Mouse (Mus musculus): ENCODE measurements around the gene Wdr82. TPM values are rescaled to one million over a fixed set of nuclear protein-coding genes. Genes with fewer than 3 reads are reported as not detected.

Wdr82 gene
- total and polyA plus RNA-seq, 3 experiments = 30.5 to 37.0 (median 35.1) TPM

GRCm38 (mm10) chr9:106199535-106200272 lies 29.0 kb downstream of the Wdr82 start, which contains the start of gene Ppm1m:
TSS of gene Ppm1m (minus strand) at chr9:106199746.
- intact Hi-C loops (cut with DNase I) = loop anchor here (2.0 to 5.0 kb wide), 3 partner anchors 29 to 233 kb away; partner anchors contain the start of gene Wdr82
- no peak for DNase-seq
- TF ChIP-seq POLR2A (IDR thresholded peaks at IDR 0.05; ENCODE audit: insufficient read depth, low read depth, low read length) (no peak), CTCF (IDR thresholded peaks at IDR 0.05) (no peak), EP300 (IDR thresholded peaks at IDR 0.05; ENCODE audit: insufficient read depth, low read depth, low read length) (no peak)

DNA sequence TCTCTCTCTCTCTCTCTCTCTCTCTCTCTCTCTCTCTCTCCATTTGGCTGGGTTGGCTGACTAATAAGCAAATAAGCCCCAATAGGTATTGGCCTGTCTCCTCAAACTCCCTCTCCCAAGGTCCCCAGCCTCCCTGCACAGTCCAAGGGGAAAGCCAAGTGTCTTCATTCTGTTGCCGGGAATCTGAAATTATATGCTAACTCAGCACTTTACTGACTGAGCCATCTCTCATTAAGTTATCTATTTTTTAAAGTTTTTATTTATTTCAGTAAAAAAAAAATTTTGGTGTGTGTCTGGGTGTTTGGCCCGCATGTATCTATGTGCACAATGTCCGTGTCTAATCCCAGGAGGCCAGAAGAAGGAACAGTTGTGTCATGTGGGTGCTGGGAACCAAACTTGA lies 31.2 kb downstream of the Wdr82 start:
- no peak for TF ChIP-seq CTCF (IDR thresholded peaks at IDR 0.05)
- no peak for TF ChIP-seq EP300 (IDR thresholded peaks at IDR 0.05; ENCODE audit: insufficient read depth, low read depth, low read length)
- TF ChIP-seq POLR2A (IDR thresholded peaks at IDR 0.05; ENCODE audit: insufficient read depth, low read depth, low read length) = no peak
- Histone ChIP-seq H3K9ac (ENCODE audit: low read depth, low read length) (no peak overlapping the region), H3K27ac (no peak overlapping the region), H3K79me2 (replicated peaks; ENCODE audit: control insufficient read depth, insufficient read depth, low read length) (no peaks in the 10 kb centered on the region), H3K4me1 (ENCODE audit: control insufficient read depth, insufficient read depth, low read length) (peaks cover 19% of the 10 kb centered on the region), H3K36me3 (ENCODE audit: control insufficient read depth, insufficient read depth, low read length) (no peaks in the 10 kb centered on the region), H3K4me3 (no peak overlapping the region), H3K27me3 (ENCODE audit: control insufficient read depth, insufficient read depth, low read length) (no peaks in the 10 kb centered on the region)
- intact Hi-C loops (cut with DNase I) = loop anchor here (5.0 kb wide), 1 partner anchor 230 kb away; no protein-coding TSS in a partner anchor
- WGBS = 84% methylated on average over 3 of the region's 3 CpGs
- no peak for DNase-seq

More at GRCm38 (mm10) chr9:106199535-106200272, 29.0 kb downstream of the Wdr82 start, which contains the start of gene Ppm1m:
- H3K27ac ChIP-seq = peak within 1 kb of the TSS; percentile 81
- peak within 1 kb of the TSS; percentile 66 for H3K4me3 ChIP-seq
- 58% methylated on average over 18 of the region's 18 CpGs for WGBS
- no peaks in the 10 kb centered on the region for H3K36me3 ChIP-seq (ENCODE audit: control insufficient read depth, insufficient read depth, low read length)
- no peaks in the 10 kb centered on the region for H3K79me2 ChIP-seq (replicated peaks; ENCODE audit: control insufficient read depth, insufficient read depth, low read length)
- peaks cover 13% of the 10 kb centered on the region for H3K4me1 ChIP-seq (ENCODE audit: control insufficient read depth, insufficient read depth, low read length)
- H3K9ac ChIP-seq (ENCODE audit: low read depth, low read length) = peak within 1 kb of the TSS; percentile 92
- H3K27me3 ChIP-seq (ENCODE audit: control insufficient read depth, insufficient read depth, low read length) = no peaks in the 10 kb centered on the region

GRCm38 (mm10) chr9:106202819-106203636 lies 32.3 kb downstream of the Wdr82 start, which contains the start of gene Twf2:
TSS of gene Twf2 (plus strand) at chr9:106203108.
- Histone ChIP-seq H3K36me3 (ENCODE audit: control insufficient read depth, insufficient read depth, low read length) (no peaks in the 10 kb centered on the region), H3K27me3 (ENCODE audit: control insufficient read depth, insufficient read depth, low read length) (no peaks in the 10 kb centered on the region), H3K9ac (ENCODE audit: low read depth, low read length) (peak within 1 kb of the TSS; percentile 77), H3K4me3 (peak within 1 kb of the TSS; percentile 82), H3K79me2 (replicated peaks; ENCODE audit: control insufficient read depth, insufficient read depth, low read length) (peaks cover 5% of the 10 kb centered on the region), H3K27ac (peak within 1 kb of the TSS; percentile 95), H3K4me1 (ENCODE audit: control insufficient read depth, insufficient read depth, low read length) (peaks cover 19% of the 10 kb centered on the region)
- intact Hi-C loops (cut with DNase I) = loop anchor here (5.0 kb wide), 1 partner anchor 229 kb away; no protein-coding TSS in a partner anchor
- 2% methylated on average over 39 of the region's 61 CpGs for WGBS
- TF ChIP-seq CTCF (IDR thresholded peaks at IDR 0.05) = no peak
- TF ChIP-seq POLR2A (IDR thresholded peaks at IDR 0.05; ENCODE audit: insufficient read depth, low read depth, low read length) = peak; percentile 77
- TF ChIP-seq EP300 (IDR thresholded peaks at IDR 0.05; ENCODE audit: insufficient read depth, low read depth, low read length) = 0 out of 2 replicates have a peak, but pooled peaks have one; percentile 5
- DNase-seq = peak; percentile 97 to 98

DNA sequence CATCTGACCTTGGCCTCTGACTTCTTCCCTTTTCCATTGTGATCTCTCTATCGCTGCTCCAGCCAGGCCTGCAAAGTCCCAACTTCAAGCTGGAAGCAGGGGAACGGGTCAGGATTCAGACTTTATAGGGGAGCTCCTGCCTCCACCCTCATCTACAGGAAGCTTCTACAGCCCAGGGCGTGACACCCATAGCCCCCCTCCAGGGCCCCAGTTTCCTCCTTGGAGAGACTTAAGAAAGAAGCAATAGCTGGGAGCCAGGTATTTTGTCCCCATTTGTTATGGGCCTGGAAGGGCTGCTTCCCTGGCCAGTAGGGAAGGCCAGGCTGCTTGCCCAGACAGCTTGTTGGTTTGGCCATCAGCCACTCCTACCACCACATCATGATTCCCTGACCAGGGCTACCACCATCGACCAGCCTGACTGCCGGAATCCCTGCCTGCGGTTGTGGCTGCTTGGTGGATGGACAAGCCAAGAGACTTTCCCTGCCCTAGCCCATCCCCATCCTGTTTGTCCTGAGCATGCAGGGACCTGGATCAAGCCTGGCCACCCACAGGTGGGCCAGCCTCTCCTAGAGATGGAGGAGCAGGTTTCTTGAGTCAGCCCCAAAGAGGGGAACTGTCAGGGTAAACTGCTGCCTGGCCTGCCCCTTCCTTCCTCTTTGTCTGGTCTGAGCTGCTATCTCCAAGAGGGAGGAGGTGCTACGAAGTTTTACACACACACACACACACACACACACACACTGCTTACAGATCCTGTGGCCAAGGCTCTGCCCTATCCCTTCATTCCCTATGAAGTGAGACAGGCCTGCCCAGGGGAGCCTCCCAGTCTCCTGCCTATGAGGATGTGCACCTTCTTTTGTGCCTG lies 33.5 kb downstream of the Wdr82 start:
- H3K4me3 ChIP-seq = peak overlapping the region; percentile 82
- H3K4me1 ChIP-seq (ENCODE audit: control insufficient read depth, insufficient read depth, low read length) = peaks cover 17% of the 10 kb centered on the region
- H3K27me3 ChIP-seq (ENCODE audit: control insufficient read depth, insufficient read depth, low read length) = no peaks in the 10 kb centered on the region
- peak overlapping the region; percentile 95 for H3K27ac ChIP-seq
- WGBS = 31% methylated on average over 7 of the region's 7 CpGs
- peaks cover 5% of the 10 kb centered on the region for H3K79me2 ChIP-seq (replicated peaks; ENCODE audit: control insufficient read depth, insufficient read depth, low read length)
- H3K9ac ChIP-seq (ENCODE audit: low read depth, low read length) = peak overlapping the region; percentile 37; the same call in 1 of the 2 replicates
- intact Hi-C loops (cut with DNase I) = loop anchor here (5.0 kb wide), 1 partner anchor 228 kb away; no protein-coding TSS in a partner anchor
- no peaks in the 10 kb centered on the region for H3K36me3 ChIP-seq (ENCODE audit: control insufficient read depth, insufficient read depth, low read length)
- TF ChIP-seq CTCF (IDR thresholded peaks at IDR 0.05) (no peak), POLR2A (IDR thresholded peaks at IDR 0.05; ENCODE audit: insufficient read depth, low read depth, low read length) (no peak), EP300 (IDR thresholded peaks at IDR 0.05; ENCODE audit: insufficient read depth, low read depth, low read length) (no peak)
- DNase-seq = peak in 1 of 2 experiments; percentile 51

DNA sequence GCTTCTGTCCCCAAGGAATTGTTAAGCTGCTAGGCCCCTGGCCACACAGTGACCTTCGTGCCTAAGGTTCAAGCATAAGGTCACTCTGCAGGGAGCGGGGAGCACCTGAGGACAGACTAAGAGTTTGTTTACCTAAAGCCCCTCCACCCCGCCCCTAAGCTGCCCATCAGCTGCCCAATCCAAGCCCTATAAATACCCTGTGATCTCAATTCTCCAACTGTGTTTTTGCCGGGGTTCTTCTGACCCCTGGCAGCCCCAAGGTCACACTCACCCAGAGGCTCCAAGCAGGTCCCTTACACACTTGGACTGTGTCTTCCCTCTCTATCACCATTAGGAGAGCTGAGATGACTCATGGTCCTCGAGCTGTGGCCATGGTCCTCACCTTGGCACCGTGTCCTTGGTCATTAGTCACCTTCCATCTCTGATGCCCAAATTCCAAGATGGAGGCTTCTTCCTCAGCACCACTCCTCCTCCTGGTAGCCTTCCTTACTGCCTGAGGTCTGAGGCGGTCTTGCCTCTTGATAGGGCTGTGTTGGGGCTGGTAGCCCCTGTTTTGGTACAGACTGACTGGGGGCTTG lies 35.1 kb downstream of the Wdr82 start:
- peaks cover 15% of the 10 kb centered on the region for H3K4me1 ChIP-seq (ENCODE audit: control insufficient read depth, insufficient read depth, low read length)
- TF ChIP-seq CTCF (IDR thresholded peaks at IDR 0.05) (no peak), EP300 (IDR thresholded peaks at IDR 0.05; ENCODE audit: insufficient read depth, low read depth, low read length) (no peak), POLR2A (IDR thresholded peaks at IDR 0.05; ENCODE audit: insufficient read depth, low read depth, low read length) (no peak)
- H3K4me3 ChIP-seq = no peak overlapping the region
- 61% methylated on average over 7 of the region's 7 CpGs for WGBS
- no peaks in the 10 kb centered on the region for H3K36me3 ChIP-seq (ENCODE audit: control insufficient read depth, insufficient read depth, low read length)
- intact Hi-C loops (cut with DNase I) = no loop called here
- H3K79me2 ChIP-seq (replicated peaks; ENCODE audit: control insufficient read depth, insufficient read depth, low read length) = peaks cover 5% of the 10 kb centered on the region
- H3K9ac ChIP-seq (ENCODE audit: low read depth, low read length) = no peak overlapping the region
- no peak for DNase-seq
- no peaks in the 10 kb centered on the region for H3K27me3 ChIP-seq (ENCODE audit: control insufficient read depth, insufficient read depth, low read length)
- peak overlapping the region; percentile 95 for H3K27ac ChIP-seq

Measured in heart, adult 2 months (tissue).